Mouse (Mus musculus): ENCODE measurements around the gene Gm906. TPM values are rescaled to one million over a fixed set of nuclear protein-coding genes. Genes with fewer than 3 reads are reported as not detected.

Gene Gm906
- 0.06 TPM in 1 of 2 replicates, not detected in the other for polyA plus RNA-seq (2012; ENCODE audit: low replicate concordance)

GRCm38 (mm10) chr13:50250208-50250607 lies at the start of gene Gm906:
Gene Gm906 (minus strand): TSS chr13:50250308.

Other genes starting within 250 kb of the Gm906 start
- 0.91 and 1.5 TPM in 2 replicates for gene Fbxw17, start 167.6 kb upstream of the Gm906 start, polyA plus RNA-seq (2012; ENCODE audit: low replicate concordance)
- gene Gm47429, start 193.6 kb upstream of the Gm906 start, polyA plus RNA-seq (2012; ENCODE audit: low replicate concordance), result not detected in 2 replicates
- gene Nutm2, start 217.0 kb upstream of the Gm906 start, polyA plus RNA-seq (2012; ENCODE audit: low replicate concordance), result not detected in 2 replicates

All from leukemia stem cell, adult 10-12 weeks (primary cell).